Mouse (Mus musculus): Measurements from ENCODE around the gene Gsg1l. TPM values are rescaled to one million over a fixed set of nuclear protein-coding genes. Genes with fewer than 3 reads are reported as not detected.
A peak's percentile ranks its signal among the peaks of the same experiment; 100 is the strongest.

The Gsg1l gene
- total RNA-seq (2021): not detected
- long read RNA-seq, experiment 1: 0 reads
- long read RNA-seq, experiment 2: 0 reads

DNA sequence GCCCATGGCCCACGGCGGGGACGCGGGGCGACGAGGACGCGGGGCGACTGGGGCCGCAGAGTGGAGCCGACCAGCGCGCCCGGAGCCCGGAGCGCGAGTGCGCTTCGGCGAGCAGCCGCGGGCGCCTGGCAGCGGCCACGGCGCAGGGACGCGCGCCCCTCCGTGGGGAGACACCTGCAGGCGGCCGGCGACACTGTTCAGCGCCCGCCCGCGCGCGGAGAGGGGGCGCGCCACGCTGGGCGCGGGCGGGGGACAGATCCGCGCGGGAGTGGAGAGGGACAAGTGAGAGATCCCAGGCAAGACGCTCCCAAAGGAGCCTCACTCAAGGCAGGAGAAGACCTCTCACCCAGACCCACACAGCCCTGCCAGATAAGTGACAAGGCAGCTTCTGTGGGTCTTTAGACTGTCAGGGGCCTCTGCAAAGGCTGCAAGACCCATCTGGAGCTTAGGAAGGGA is at the start of gene Gsg1l:
Gsg1l (minus strand) TSS at position 126 of the 456 bp plus-strand sequence.
- intact Hi-C loops (cut with DNase I): loop anchor here (5.0 kb wide), 1 partner anchor 125 kb away; no protein-coding TSS in a partner anchor
- DNase-seq: peak; percentile 26
- Histone ChIP-seq H3K27ac (no peak within 1 kb of the TSS), H3K4me3 (peak within 1 kb of the TSS; percentile 58)
- TF ChIP-seq CTCF (IDR thresholded peaks at IDR 0.05): peak; percentile 29; the same call in 1 of the 2 replicates

DNA sequence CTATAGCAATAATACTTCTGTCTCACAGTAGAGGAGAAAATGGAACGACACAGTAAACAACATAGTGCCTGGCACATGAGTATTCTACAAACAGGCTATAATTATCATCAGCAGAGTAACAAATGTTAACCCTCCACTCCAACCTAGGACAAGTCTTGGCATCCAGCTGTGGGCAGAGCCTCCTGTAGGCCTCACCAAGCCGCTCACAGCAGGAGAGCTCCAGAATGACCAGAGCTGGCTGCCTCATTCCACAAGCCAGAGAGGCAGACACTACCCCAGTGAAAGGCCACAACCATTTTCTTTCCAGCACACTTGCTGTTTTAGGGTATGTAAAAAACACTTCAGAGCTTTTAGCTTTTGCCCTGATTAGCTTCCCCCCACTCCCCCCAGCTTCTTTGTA is 45.5 kb upstream of the Gsg1l start:
- no peak for TF ChIP-seq CTCF (IDR thresholded peaks at IDR 0.05)
- no peak for DNase-seq
- intact Hi-C loops (cut with DNase I): no loop called here
- Histone ChIP-seq H3K27ac (no peak overlapping the region), H3K4me3 (no peak overlapping the region)

DNA sequence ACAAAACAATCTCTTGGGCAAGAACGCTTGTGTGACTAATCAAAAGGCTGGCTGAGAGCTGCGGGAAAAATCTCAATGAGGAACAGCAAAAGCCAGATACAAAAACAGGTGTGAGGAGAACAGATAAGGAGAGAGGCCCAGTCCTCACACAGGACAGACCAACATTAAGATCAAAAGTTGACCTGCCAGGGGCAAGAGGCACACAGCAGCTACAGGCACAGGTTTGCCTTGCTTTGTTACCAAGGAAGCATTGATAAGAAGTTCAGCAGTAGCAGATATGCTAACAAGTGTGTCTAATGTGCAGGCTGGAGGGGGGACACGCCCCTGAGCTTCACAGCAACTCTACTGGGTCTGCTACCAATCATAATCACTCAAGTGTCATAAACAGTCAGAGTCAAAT is 44.3 kb upstream of the Gsg1l start:
- Histone ChIP-seq H3K4me3 (no peak overlapping the region), H3K27ac (no peak overlapping the region)
- no peak for DNase-seq
- no peak for TF ChIP-seq CTCF (IDR thresholded peaks at IDR 0.05)
- intact Hi-C loops (cut with DNase I): no loop called here

DNA sequence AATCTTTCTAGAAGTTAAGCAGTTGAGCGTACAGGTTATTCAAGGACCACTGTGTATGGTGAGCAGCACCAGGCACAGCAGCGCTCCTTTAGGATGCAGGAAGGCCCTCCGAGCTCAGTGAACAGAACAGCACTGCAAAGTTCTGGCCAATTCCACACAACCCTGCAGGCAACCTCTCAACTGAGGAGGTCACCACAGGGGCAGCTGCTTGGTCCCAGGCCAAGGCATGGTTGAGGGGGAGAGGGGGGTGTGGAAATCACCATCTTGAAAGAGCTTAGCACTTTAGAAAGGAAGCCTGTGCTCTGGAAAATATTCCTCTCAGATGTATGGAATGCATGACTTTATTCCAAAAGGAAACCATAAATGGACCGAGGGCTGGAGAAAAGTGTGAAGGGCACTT is 39.3 kb upstream of the Gsg1l start:
- Histone ChIP-seq H3K27ac (no peak overlapping the region), H3K4me3 (no peak overlapping the region)
- no peak for TF ChIP-seq CTCF (IDR thresholded peaks at IDR 0.05)
- DNase-seq: no peak
- intact Hi-C loops (cut with DNase I): no loop called here

DNA sequence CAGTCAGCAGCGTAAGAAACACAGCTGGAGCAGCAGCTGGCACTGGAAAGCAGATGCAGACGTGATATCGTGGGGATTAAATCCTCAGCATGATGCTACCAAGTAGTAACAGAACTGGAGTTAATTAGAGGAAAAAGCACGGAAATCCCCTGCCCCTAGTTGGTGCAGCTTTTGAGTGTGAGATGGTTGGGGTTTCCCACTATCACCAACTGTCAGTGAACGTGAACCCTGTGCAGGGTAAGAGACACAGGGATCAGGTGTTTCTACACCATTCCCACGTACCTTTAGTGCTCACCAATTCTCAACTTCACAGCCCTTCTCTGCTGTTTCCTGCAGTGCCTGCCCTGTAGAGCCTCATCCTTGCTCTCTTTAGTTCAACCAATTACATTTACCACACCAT is 37.6 kb upstream of the Gsg1l start:
- H3K4me3 ChIP-seq: no peak overlapping the region
- no peak overlapping the region for H3K27ac ChIP-seq
- no peak for TF ChIP-seq CTCF (IDR thresholded peaks at IDR 0.05)
- no peak for DNase-seq
- intact Hi-C loops (cut with DNase I): no loop called here

DNA sequence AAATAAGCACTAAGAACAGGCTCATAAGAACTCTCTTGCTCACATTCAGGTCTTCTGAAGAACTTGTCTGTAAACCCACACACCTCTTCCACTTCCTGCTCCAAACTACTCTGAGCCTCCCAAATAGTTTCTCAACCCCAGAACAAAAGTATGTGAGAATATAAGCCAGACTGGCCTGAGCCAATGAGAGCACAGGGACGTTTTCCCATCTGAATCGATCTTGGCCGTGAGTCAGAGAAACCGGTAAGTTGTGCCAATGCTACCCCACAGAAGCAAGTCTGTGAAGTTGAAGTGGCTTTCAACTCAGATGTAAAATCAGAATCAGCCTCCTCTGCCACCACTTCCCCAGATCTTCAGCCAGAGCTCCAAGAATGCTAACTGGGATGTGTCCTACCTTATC is 31.1 kb upstream of the Gsg1l start:
- Histone ChIP-seq H3K4me3 (no peak overlapping the region), H3K27ac (no peak overlapping the region)
- TF ChIP-seq CTCF (IDR thresholded peaks at IDR 0.05): no peak
- DNase-seq: no peak
- intact Hi-C loops (cut with DNase I): no loop called here

DNA sequence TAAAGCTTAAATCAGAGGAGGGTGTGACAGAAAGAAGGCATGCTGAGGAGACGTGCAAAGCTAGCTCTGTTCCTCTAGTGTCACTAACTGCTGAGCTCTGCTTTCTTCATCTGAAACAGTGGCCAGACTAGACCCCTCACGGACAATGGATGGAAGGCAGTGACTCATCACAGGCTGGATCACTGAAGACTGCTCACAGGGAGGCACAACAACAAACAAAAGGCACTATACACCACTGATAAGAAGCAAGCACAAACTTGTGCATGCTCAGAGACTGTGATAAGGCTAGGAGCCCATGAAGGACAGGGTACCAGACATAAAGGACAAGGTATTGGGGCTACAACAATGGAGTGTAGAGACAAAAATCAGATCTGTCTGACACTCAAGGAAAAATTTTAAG is 29.0 kb upstream of the Gsg1l start:
- intact Hi-C loops (cut with DNase I): no loop called here
- no peak for DNase-seq
- Histone ChIP-seq H3K4me3 (no peak overlapping the region), H3K27ac (no peak overlapping the region)
- TF ChIP-seq CTCF (IDR thresholded peaks at IDR 0.05): no peak

DNA sequence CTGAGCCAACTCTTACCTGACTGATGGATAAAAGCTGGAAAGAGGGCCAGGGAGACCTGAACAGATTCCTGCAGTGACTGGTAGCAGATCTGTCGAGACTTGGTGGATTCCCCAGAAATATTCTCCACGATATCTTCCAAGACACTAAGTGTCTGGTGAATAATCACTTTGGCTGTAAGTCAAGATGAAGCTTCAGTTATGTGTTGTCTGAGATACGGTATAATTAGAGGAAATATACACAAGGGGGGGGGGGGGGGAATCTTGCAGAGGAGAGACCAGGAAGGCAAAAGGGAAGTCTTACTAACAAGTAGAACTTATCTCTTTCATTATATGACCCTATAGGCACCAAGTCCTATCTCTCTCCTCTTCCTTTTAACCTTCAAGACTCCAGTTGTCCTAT is 27.7 kb upstream of the Gsg1l start:
- no peak for TF ChIP-seq CTCF (IDR thresholded peaks at IDR 0.05)
- no peak overlapping the region for H3K4me3 ChIP-seq
- H3K27ac ChIP-seq: no peak overlapping the region
- intact Hi-C loops (cut with DNase I): no loop called here
- DNase-seq: no peak

DNA sequence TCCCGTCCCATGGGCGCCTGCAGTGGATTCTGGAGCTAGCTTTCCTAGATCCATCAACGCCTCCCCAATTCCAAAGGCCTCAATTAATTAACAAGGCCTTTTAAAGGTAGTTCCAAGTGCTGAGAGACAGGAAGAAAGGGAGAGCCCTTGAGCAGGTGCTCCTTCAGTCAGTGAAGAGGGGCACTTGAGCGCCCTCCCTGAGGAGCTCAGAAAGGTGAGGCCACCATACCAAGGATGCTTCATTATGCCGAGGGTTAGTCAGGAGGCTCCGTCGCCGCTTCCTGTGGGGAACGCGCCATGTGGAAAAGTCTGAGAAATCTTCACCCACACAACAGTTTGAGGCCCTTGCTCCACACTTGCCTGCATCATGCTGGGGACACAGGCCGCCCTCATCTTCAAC is 18.2 kb upstream of the Gsg1l start:
- intact Hi-C loops (cut with DNase I): no loop called here
- no peak overlapping the region for H3K4me3 ChIP-seq
- DNase-seq: no peak
- TF ChIP-seq CTCF (IDR thresholded peaks at IDR 0.05): no peak
- H3K27ac ChIP-seq: no peak overlapping the region

DNA sequence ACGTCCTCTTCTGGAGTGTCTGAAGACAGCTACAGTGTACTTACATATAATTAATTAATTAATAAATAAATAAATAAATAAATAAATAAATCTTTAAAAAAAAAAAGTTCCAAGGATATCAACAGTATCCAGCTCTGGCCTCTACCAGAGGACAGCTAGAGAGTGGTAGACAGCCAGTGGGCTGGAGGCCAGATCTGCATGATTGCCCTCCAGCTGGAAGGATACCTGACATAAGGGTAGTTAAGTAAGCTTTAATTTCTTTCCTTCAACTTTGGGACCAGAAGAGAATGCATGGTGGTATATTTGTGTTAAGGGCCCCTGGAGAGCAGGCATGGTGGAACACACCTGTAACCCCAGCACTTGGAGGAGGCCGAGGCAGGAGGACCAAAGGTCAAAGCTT is 17.6 kb upstream of the Gsg1l start:
- no peak for TF ChIP-seq CTCF (IDR thresholded peaks at IDR 0.05)
- intact Hi-C loops (cut with DNase I): no loop called here
- Histone ChIP-seq H3K4me3 (no peak overlapping the region), H3K27ac (no peak overlapping the region)
- DNase-seq: no peak

DNA sequence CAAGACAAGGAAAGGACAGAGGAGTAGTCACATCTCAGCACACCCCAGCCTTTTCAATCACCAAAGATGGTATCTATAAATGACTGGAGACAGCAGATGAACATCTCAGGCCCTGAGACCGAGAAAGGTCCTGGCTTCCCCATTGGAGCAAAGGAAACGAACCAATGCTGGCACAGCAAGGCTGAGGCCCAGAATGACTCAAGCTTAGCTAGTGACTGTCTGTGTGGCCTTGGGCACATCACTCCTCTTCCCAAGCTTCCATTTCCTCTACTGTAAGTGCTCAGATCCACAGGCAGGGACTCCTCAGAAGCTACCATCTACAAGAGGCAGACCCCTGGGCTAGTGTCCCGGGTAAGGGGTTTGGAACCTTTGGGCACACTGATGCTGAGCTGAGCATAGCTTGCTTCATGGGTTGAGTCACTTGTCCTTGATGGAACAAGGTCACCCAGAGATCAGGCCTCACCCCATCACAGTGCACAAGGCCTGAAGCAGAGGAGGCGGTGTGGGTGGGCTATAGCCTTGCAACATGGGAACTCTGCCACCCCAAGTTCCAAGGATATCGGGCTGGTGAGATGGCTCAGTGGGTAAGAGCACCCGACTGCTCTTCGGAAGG is 17.1 kb upstream of the Gsg1l start:
- Histone ChIP-seq H3K27ac (no peak overlapping the region), H3K4me3 (no peak overlapping the region)
- no peak for DNase-seq
- intact Hi-C loops (cut with DNase I): no loop called here
- no peak for TF ChIP-seq CTCF (IDR thresholded peaks at IDR 0.05)

DNA sequence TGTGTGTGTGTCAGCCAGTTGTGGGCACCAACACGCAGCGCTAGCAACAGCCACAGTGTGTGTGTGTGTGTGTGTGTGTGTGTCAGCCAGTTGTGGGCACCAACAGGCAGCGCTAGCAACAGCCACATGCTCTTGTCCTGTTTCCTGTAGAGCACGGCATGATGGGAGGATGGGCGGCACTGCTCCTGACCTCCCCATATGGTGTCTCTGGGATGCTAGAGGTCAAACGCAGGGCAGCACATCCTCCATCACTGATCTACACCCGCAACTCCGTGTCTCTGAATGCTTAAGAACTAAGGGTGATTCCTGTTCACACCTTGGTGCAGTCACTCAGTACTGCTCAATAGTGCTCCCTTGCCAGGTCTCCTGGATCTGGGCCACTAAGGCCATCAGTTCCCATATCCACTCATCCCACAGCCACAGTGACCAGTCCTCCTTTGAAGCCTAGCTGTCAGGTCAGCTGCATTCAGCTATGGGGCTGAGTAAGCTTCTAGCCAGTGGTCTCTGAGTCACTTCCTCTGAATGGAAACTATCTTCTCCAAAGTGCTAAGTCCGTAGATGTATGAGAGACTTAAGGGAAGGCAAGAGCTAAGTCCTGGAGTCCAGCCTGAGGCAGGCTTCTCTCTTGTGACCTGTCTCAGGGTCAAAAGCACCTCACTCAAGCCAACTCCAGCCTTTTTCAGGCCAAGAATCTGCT is 15.2 kb upstream of the Gsg1l start:
- H3K27ac ChIP-seq: no peak overlapping the region
- no peak for DNase-seq
- intact Hi-C loops (cut with DNase I): no loop called here

DNA sequence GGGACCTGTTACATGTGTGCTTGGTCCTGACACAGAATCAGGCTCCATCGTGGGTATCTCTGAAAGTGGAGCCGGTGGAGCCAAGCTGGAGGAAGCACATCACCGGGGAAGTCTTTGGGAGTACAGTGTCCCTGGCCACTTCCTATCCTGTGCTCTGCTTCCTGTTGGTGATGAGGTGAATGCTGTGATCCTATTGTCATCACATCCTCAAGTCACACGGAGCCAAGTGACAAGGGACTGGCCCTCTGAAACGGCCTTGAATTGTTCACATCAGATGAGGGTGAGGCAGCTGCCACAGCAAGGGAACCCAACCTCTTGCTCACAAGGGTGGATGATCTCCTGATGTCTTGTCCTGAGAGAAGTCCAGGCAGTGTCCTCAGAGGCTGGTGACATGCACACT is 14.4 kb upstream of the Gsg1l start:
- Histone ChIP-seq H3K27ac (no peak overlapping the region), H3K4me3 (no peak overlapping the region)
- intact Hi-C loops (cut with DNase I): no loop called here
- no peak for DNase-seq
- TF ChIP-seq CTCF (IDR thresholded peaks at IDR 0.05): no peak

More for the DNA sequence above, 15.2 kb upstream of the Gsg1l start:
- H3K4me3 ChIP-seq: no peak overlapping the region
- no peak for TF ChIP-seq CTCF (IDR thresholded peaks at IDR 0.05)

DNA sequence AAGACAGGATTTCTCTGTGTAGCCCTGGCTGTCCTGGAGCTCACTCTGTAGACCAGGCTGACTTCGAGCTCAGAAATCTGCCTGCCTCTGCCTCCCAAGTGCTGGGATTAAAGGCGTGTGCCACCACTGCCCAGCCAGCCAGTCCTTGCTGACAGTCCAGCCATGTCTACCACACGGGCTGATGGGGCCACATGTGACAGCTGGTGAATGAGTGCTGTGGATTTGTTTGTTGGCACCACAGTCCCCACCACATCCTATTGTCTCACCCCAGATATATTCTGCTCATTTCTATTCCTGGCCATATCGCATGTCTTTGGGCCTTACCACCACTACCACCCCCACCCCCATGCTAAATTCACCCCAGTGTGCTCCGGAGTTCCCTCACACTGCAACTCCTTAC is 12.5 kb upstream of the Gsg1l start:
- no peak for TF ChIP-seq CTCF (IDR thresholded peaks at IDR 0.05)
- Histone ChIP-seq H3K4me3 (no peak overlapping the region), H3K27ac (no peak overlapping the region)
- intact Hi-C loops (cut with DNase I): no loop called here
- DNase-seq: no peak

Measured in gastrocnemius, adult 2 months (tissue).